Mouse (Mus musculus): ENCODE results near the gene Gm49601. TPM values are rescaled to one million over a fixed set of nuclear protein-coding genes. Genes with fewer than 3 reads are reported as not detected.

The Gm49601 gene
- polyA plus RNA-seq, 1 experiment from 2014 or later = 23.3 TPM

DNA sequence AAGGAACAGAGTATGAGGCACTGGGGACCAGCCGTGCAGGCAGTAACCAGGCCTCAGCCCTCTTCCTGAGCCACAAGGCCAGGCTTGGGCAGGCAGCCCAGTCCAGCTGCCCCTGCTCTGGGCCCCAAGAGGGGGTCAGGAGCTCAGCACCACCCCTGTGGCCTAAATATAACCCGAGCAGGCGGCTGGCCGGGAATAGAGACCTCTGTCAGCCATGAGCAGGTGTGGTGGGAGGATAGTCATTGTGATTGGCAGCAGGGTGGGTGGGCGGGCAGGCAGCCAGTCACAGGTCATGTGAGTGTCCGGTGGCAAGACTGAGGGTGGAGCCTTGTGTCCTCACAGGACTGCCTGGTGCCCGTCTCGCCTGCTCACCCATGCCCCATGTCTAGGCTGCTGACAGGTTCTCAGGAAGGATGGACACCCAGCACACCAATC lies 21.9 kb downstream of the Gm49601 start:
- Histone ChIP-seq H3K4me3 (ENCODE audit: low read depth, low read length) (no peak overlapping the region), H3K4me1 (ENCODE audit: control insufficient read depth, insufficient read depth, low read length) (no peaks in the 10 kb centered on the region), H3K9me3 (replicated peaks; ENCODE audit: control insufficient read depth, low read length, poor library complexity, severe bottlenecking) (no peaks in the 10 kb centered on the region), H3K27ac (ENCODE audit: low read length) (no peak overlapping the region), H3K36me3 (ENCODE audit: control insufficient read depth, insufficient read depth, low read length) (no peaks in the 10 kb centered on the region), H3K4me2 (ENCODE audit: low read length) (no peak overlapping the region), H3K9ac (ENCODE audit: low read depth, low read length) (no peak overlapping the region), H3K27me3 (ENCODE audit: control insufficient read depth, insufficient read depth, low read depth, low read length) (no peaks in the 10 kb centered on the region)
- WGBS = 53% methylated on average over 8 of the region's 8 CpGs
- ATAC-seq = no peak

DNA sequence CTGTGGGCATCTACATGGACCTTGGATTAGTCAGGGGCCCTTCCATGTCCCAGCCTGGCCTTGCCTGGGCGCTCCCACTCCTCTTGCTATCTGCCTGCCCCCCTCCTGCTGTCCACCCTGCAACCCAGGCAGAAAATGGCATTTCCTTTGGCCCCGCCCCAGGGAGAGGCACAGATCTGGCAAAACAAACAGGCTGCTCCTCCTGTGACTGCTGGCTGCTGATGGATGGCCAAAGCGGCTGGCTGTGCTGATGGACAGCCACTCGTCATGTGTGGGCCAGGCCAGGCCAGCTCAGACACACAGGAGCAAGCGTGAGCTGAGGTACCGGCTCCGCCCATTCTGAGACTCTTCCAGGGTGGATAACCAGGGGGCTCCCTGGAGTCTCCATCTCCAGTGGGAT lies 24.8 kb downstream of the Gm49601 start:
- Histone ChIP-seq H3K4me3 (ENCODE audit: low read depth, low read length) (no peak overlapping the region), H3K9ac (ENCODE audit: low read depth, low read length) (no peak overlapping the region), H3K27me3 (ENCODE audit: control insufficient read depth, insufficient read depth, low read depth, low read length) (no peaks in the 10 kb centered on the region; the same call in 1 of the 2 replicates), H3K4me1 (ENCODE audit: control insufficient read depth, insufficient read depth, low read length) (no peaks in the 10 kb centered on the region), H3K27ac (ENCODE audit: low read length) (no peak overlapping the region), H3K4me2 (ENCODE audit: low read length) (no peak overlapping the region), H3K9me3 (replicated peaks; ENCODE audit: control insufficient read depth, low read length, poor library complexity, severe bottlenecking) (no peaks in the 10 kb centered on the region), H3K36me3 (ENCODE audit: control insufficient read depth, insufficient read depth, low read length) (no peaks in the 10 kb centered on the region)
- ATAC-seq = no peak
- 68% methylated on average over 7 of the region's 7 CpGs for WGBS

DNA sequence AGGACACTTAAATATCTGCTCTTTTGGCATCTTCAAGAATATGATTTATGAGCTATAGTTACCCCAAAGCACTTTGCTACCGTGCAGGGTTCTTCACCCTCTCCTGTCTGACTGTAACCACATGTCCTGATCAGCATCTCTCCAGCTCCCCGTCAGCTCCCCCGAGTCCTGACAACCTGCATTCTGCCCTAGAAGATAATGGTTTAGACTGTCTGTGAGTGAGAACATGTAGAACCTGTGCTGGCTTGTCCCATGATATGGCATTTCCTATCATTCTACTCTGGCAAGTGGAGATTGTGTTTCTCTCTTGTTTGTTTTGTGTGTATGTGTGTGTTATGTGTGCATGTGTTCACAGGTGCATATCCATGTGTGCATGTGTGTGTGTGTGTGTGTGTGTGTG lies 28.2 kb downstream of the Gm49601 start:
- H3K4me1 ChIP-seq (ENCODE audit: control insufficient read depth, insufficient read depth, low read length) = no peaks in the 10 kb centered on the region
- no peak overlapping the region for H3K9ac ChIP-seq (ENCODE audit: low read depth, low read length)
- H3K27ac ChIP-seq (ENCODE audit: low read length) = no peak overlapping the region
- no peak overlapping the region for H3K4me3 ChIP-seq (ENCODE audit: low read depth, low read length)
- no peak overlapping the region for H3K4me2 ChIP-seq (ENCODE audit: low read length)
- H3K27me3 ChIP-seq (ENCODE audit: control insufficient read depth, insufficient read depth, low read depth, low read length) = peaks cover 10% of the 10 kb centered on the region
- 86% methylated on average over 3 of the region's 3 CpGs for WGBS
- H3K9me3 ChIP-seq (replicated peaks; ENCODE audit: control insufficient read depth, low read length, poor library complexity, severe bottlenecking) = no peaks in the 10 kb centered on the region
- H3K36me3 ChIP-seq (ENCODE audit: control insufficient read depth, insufficient read depth, low read length) = no peaks in the 10 kb centered on the region
- no peak for ATAC-seq

DNA sequence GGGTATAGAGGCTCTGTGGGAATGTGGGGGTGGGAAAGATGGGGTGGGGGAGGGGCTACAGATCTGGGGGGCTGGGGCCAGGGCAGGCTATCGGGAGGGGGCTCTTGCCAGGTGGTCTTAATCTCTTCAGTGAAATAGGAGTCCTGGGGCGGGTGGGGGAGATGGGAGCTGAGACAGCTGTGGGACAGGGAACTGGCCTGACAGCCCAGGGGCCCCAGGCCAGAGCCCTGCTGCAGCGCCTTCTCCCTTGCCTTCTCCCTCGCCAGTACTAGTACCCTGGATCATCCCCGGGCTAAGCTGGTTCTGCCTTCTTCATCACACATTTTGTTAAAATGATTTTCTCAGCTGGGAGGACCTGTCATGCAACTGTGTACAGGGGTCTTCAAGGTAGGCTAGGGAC lies 30.0 kb downstream of the Gm49601 start:
- Histone ChIP-seq H3K9me3 (replicated peaks; ENCODE audit: control insufficient read depth, low read length, poor library complexity, severe bottlenecking) (no peaks in the 10 kb centered on the region), H3K27me3 (ENCODE audit: control insufficient read depth, insufficient read depth, low read depth, low read length) (peaks cover 24% of the 10 kb centered on the region), H3K4me3 (ENCODE audit: low read depth, low read length) (no peak overlapping the region), H3K27ac (ENCODE audit: low read length) (no peak overlapping the region), H3K9ac (ENCODE audit: low read depth, low read length) (no peak overlapping the region), H3K4me2 (ENCODE audit: low read length) (no peak overlapping the region), H3K36me3 (ENCODE audit: control insufficient read depth, insufficient read depth, low read length) (no peaks in the 10 kb centered on the region), H3K4me1 (ENCODE audit: control insufficient read depth, insufficient read depth, low read length) (peaks cover 5% of the 10 kb centered on the region; the same call in 1 of the 2 replicates)
- WGBS = 38% methylated on average over 5 of the region's 5 CpGs
- ATAC-seq = no peak

DNA sequence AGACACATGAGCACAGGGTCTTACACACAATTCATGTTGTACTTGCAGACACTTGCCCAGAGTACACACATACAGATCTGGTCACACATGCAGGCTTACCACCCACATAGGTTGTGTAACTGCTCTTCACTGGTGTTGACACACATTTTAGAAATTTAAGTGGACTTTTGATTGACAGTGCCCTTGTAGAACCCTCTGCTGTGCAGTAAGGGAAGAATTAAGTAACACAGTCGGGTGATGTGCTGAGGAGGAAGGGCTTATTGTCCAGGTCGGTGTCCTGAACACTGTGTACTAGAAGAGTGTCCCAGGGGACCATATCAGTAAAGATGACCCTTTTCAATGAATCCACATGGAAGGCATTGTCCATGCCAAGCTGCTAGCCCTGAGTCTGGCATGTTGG lies 32.3 kb downstream of the Gm49601 start:
- peaks cover 14% of the 10 kb centered on the region for H3K4me1 ChIP-seq (ENCODE audit: control insufficient read depth, insufficient read depth, low read length)
- no peaks in the 10 kb centered on the region for H3K9me3 ChIP-seq (replicated peaks; ENCODE audit: control insufficient read depth, low read length, poor library complexity, severe bottlenecking)
- no peak overlapping the region for H3K4me2 ChIP-seq (ENCODE audit: low read length)
- WGBS = 78% methylated on average over 2 of the region's 2 CpGs
- ATAC-seq = no peak
- H3K27ac ChIP-seq (ENCODE audit: low read length) = no peak overlapping the region
- H3K4me3 ChIP-seq (ENCODE audit: low read depth, low read length) = no peak overlapping the region
- H3K27me3 ChIP-seq (ENCODE audit: control insufficient read depth, insufficient read depth, low read depth, low read length) = peaks cover 47% of the 10 kb centered on the region
- no peak overlapping the region for H3K9ac ChIP-seq (ENCODE audit: low read depth, low read length)
- H3K36me3 ChIP-seq (ENCODE audit: control insufficient read depth, insufficient read depth, low read length) = no peaks in the 10 kb centered on the region

DNA sequence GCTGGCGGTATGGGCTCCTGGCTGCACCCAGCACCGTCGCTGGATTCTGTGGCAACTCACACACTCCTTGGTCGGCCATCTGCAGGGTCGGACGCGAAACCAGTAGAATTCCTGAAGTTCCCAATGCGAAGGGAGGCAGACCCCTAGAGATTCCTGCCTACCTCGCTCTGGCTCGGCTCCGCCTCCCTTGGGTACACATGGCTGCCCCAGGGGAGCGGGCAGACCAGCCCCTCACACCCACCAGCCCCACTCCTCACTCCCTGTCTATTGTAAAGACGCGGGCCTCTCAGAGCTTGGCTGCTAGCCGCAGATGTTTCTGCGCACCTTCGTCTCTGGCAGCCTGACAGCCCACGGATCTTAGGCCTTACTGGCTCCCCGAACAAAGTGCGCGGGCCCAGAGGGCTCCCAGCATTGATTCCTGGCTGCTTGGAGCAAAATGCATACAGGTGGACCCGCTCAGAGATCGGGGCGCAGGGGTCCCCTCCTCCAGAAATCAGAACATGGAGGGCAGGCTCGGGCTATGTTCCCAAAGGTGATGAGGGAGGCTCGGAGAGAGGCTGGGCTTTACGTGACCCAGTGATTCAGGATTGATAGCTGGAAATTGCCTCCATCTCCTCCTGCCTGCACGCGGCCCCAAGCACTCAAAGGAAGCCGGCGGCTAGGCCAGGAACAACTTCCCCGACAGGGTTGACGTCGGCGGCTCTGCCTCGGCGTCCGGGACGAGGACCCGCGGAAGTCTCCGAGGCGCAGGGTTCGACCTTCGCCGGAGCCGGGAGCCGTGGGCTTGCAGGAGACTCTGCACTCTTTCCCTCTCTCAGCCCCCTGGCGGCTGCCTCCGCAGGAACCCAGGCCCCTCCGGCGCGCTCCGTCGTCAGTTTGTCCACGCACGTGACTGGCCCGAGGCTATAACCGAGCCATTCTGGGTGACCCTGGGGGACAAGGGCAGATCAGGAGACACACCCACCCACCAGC lies 34.9 kb downstream of the Gm49601 start:
- Histone ChIP-seq H3K9me3 (replicated peaks; ENCODE audit: control insufficient read depth, low read length, poor library complexity, severe bottlenecking) (no peaks in the 10 kb centered on the region), H3K4me3 (ENCODE audit: low read depth, low read length) (peak overlapping the region; percentile 16; the same call in 1 of the 2 replicates), H3K4me2 (ENCODE audit: low read length) (peak overlapping the region; percentile 43), H3K27ac (ENCODE audit: low read length) (no peak overlapping the region), H3K27me3 (ENCODE audit: control insufficient read depth, insufficient read depth, low read depth, low read length) (peaks cover 59% of the 10 kb centered on the region), H3K9ac (ENCODE audit: low read depth, low read length) (no peak overlapping the region), H3K36me3 (ENCODE audit: control insufficient read depth, insufficient read depth, low read length) (no peaks in the 10 kb centered on the region), H3K4me1 (ENCODE audit: control insufficient read depth, insufficient read depth, low read length) (peaks cover 24% of the 10 kb centered on the region)
- ATAC-seq = no peak
- 1% methylated on average over 59 of the region's 59 CpGs for WGBS

DNA sequence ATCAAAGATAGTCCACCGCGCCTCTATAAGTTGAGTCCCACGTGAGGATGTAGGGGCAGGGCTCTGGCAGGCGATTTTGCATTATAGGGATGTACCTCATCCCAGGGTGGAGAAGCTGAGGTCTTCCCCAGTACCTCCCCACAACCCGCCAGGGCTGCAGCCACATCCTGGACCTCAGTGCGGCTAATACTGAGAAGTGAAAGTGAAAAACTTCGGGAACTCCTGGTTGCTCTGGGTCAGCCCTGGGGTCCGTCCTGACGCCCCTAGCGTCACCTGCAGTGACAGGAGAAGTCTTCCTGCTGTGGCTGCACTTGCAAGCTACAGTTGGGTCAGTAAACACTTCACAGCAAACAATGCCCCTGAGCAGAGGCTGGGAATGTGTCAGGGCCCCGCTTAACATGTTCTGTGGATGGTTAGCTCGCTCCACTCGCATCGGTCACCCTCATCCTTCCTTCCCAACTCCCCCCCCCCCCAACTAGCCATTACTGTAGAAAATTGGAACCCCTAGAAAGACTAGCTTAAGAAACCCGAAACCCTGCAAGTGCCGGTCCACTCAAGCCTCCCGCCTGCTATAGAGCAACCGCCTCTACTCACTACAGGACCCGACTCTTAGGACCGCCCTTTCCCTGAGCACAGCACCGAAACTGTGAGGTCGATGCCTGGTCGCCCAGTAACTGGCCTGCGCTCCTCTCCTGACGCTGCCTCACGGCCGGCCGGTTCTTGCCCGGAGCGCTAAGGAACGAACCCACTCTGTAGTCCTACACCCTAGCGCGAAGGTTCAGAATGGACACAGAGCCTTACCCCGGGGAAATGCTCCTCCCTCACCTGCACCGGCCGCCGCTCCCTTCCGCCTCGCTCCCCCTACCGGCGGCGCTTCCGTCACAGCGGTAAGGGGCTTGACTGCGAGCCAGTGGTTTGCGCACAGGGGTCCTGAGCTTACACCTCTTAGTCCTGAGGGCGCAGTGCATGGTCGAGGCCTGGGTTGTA lies 36.1 kb downstream of the Gm49601 start, which contains the start of gene Tbx1:
TSS of gene Tbx1 (minus strand) at position 868 of the 987 bp plus-strand sequence.
- H3K4me3 ChIP-seq (ENCODE audit: low read depth, low read length) = peak within 1 kb of the TSS; percentile 16; the same call in 1 of the 2 replicates
- WGBS = 2% methylated on average over 48 of the region's 48 CpGs
- peaks cover 26% of the 10 kb centered on the region for H3K4me1 ChIP-seq (ENCODE audit: control insufficient read depth, insufficient read depth, low read length)
- peak within 1 kb of the TSS; percentile 45 for H3K4me2 ChIP-seq (ENCODE audit: low read length)
- peaks cover 66% of the 10 kb centered on the region for H3K27me3 ChIP-seq (ENCODE audit: control insufficient read depth, insufficient read depth, low read depth, low read length)
- H3K27ac ChIP-seq (ENCODE audit: low read length) = no peak within 1 kb of the TSS
- peak; percentile 25; the same call in 1 of the 2 replicates for ATAC-seq
- H3K36me3 ChIP-seq (ENCODE audit: control insufficient read depth, insufficient read depth, low read length) = no peaks in the 10 kb centered on the region
- no peak within 1 kb of the TSS for H3K9ac ChIP-seq (ENCODE audit: low read depth, low read length)
- H3K9me3 ChIP-seq (replicated peaks; ENCODE audit: control insufficient read depth, low read length, poor library complexity, severe bottlenecking) = no peaks in the 10 kb centered on the region

DNA sequence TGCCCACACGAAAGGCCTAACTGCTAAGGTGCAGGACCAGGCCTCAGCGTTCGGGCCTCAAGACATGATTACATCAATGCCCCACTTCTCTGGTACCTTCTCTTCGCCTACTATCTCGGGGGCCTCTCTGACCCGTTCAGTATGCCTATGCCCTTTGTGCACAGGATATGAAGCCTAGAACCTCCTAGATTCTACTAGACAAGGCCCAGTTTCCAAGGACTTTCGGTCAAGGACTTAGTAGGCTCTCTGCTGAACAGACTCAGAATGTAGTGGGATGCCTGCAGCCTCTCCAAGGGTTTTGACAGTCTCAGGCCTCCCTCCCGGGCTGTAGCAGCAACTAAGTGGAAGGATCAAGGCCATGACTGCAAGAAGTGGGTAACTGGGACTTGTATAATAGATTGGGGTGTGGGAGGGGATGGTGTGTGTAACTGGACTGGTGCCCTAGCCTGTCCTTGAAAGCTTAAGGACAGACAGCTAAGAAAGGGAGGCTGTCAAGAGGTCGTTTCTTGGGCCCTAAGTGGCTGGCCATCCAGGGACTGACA lies 37.1 kb downstream of the Gm49601 start:
- Histone ChIP-seq H3K4me3 (ENCODE audit: low read depth, low read length) (no peak overlapping the region), H3K9me3 (replicated peaks; ENCODE audit: control insufficient read depth, low read length, poor library complexity, severe bottlenecking) (no peaks in the 10 kb centered on the region), H3K4me1 (ENCODE audit: control insufficient read depth, insufficient read depth, low read length) (peaks cover 26% of the 10 kb centered on the region), H3K9ac (ENCODE audit: low read depth, low read length) (no peak overlapping the region), H3K27me3 (ENCODE audit: control insufficient read depth, insufficient read depth, low read depth, low read length) (peaks cover 75% of the 10 kb centered on the region), H3K4me2 (ENCODE audit: low read length) (no peak overlapping the region), H3K27ac (ENCODE audit: low read length) (no peak overlapping the region), H3K36me3 (ENCODE audit: control insufficient read depth, insufficient read depth, low read length) (no peaks in the 10 kb centered on the region)
- ATAC-seq = no peak
- 8% methylated on average over 9 of the region's 9 CpGs for WGBS
